Mouse (Mus musculus) cerebellum, adult 8-10 months (tissue): ENCODE results near the gene Brinp2.

ENCODE experiments used
- DNase-seq: peaks from one replicate; pipeline ENCODE4 v3.0.0; 2022

Gene Brinp2

DNA sequence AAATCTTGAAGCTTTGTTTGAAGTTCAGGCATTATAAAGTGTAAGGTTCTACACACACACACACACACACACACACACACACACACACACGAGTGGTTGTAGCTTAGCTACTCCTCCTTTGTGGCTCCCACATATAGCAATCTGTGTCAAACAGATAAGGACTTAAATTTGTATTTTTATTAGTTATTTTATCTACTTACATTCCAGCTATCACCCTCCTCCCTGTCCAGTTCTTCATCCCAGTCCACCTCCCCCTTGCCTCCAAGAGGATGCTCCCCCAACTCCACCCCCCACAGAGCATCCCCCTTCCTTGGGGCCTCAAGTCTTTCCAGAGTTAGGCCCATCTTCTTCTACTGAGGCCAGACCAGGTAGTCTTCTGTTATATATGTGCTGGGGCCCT, 137.4 kb downstream of the Brinp2 start:
- no peak for DNase-seq

GRCm38 (mm10) chr1:158218294-158218693, 137.8 kb downstream of the Brinp2 start:
- DNase-seq = no peak

DNA sequence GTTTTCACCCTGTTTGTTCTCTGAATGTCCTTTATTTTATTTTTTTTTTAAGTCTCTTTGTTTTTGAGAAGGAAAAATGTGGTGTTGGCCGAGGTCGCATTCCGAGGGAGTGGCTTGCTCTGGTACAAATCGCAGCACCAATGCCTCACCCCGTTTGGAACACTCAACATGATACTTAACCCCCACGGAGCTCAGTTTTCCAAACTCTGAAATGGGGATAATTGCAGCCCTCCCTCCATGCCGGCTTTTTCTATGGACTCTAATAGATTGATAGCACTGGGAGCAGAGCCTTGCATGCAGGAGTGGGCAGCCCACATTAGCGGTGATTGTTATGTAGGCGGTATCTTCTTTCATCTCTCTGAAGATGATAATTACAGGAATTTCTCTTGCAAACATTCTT, 140.5 kb downstream of the Brinp2 start:
- no peak for DNase-seq

DNA sequence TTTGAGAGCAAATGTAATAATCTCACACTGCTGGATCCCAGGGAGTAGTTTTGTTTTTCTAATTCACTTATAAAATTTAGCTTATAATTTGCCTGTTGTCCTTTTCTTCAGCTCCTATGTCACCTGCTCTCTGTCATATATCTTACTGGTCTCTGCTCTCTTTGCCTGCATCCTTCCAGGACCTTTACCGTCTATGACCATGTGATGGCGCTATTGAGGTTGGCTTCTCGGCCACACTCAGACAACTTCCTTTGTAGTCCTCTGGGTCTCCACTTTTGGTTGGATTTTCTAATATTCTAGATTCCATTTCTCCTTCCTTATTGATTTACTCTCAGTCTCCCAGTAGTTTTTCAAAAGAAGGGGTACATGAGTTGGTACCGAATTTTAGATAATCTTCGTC, 141.4 kb downstream of the Brinp2 start:
- peak; percentile 27 for DNase-seq

GRCm38 (mm10) chr1:158213736-158214135, 142.4 kb downstream of the Brinp2 start:
- no peak for DNase-seq

DNA sequence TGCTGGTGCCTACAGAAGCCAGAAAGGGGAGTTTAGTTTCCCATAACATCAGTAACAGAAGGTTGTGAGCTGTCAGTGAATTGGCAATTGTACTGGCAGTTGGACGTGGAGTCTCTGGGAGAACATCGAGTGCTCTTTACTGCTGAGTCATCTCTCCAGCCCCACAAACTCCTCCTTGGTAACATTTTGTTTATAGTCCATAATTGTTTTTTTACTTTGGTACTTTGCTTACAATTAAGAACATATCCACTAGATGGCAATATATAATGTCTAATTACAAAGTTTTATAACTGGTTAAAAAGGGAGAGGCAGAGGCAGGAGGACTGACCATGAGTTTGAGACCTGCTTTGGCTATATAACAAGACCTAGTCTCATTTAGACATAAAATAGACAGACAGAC, 148.5 kb downstream of the Brinp2 start:
- no peak for DNase-seq

- DNase-seq = no peak
Measured at GRCm38 (mm10) chr1:158202932-158203331, 153.2 kb downstream of the Brinp2 start.
